Mouse (Mus musculus) spleen, embryonic (tissue): ENCODE data around the gene Aacs.

Source experiments
- CTCF ChIA-PET: fragments of 350-600 bp; sonication (Branson Sonifier 250); formaldehyde crosslinking; loops from one replicate; lab custom pipeline; 2022; lab: Charles Lee

Aacs gene

GRCm38 (mm10) chr5:125492379-125493092 lies 16.9 kb downstream of the Aacs start:
- CTCF ChIA-PET = no interaction called here

DNA sequence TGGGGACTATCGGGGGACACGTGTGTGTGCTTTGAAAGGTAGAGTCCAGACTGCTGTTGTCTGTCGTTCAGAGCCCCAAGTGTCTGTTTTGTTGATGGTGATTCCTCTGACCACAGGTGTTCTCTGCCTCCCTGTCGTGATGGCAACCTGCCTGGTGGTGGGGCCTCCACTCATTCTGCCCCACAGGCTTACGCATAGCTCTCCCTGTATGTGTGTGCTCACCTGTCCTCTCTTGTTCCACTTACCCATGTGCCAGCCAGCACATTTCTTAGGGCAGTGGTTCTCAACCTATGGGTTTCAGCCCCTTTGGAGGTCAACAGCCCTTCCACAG lies 17.4 kb downstream of the Aacs start:
- CTCF ChIA-PET = no interaction called here

- CTCF ChIA-PET = no interaction called here
Measured at GRCm38 (mm10) chr5:125495655-125496054, 20.0 kb downstream of the Aacs start.

- CTCF ChIA-PET = interaction anchor here (0.6 kb wide), 1 partner anchor 431 kb away, joined by 3 read pairs; no protein-coding TSS in a partner anchor
Measured at GRCm38 (mm10) chr5:125497821-125498600, 22.4 kb downstream of the Aacs start.

DNA sequence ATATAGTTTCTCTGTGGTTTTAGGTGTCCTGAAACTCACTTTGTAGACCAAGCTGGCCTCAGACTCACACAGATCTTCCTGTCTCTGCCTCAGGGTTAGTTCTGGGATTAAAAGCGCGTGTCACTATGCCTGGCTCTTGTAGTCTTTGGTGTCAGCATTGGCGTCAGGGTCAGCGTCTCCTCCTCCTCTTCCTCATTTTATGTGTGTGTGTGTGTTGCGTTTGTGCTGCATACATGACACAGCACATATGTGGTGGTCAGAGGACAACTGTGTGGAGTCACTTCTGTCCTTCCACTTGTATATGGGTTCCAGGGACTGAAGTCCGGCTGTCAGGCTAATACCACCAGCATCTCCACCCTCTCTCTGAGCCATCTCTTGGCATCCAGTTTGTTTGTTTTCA lies 25.9 kb downstream of the Aacs start:
- CTCF ChIA-PET = interaction anchor here (0.6 kb wide), 1 partner anchor 11 kb away, joined by 3 read pairs; no protein-coding TSS in a partner anchor

- CTCF ChIA-PET = no interaction called here
Measured at GRCm38 (mm10) chr5:125502186-125502585, 26.6 kb downstream of the Aacs start.

DNA sequence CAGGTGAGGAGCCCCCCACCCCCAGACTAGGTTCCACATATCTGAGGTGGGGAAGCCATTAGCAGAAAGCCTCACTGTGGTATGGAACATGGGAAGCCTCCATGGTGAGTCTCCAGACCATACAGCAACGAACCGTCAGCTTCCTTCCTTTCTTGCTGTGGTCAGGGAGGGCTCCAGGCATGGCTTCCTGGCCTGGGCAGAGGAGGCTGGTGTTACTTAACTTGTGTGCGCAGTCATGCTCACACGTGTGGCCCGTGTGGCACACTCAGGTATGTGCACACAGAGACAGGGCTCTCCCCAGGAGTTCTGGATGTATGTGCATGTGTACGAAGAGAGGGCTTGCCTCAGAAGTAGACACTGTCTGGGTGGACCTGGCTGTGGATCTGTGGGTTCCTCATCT lies 28.0 kb downstream of the Aacs start:
- CTCF ChIA-PET = no interaction called here

GRCm38 (mm10) chr5:125504692-125505091 lies 29.1 kb downstream of the Aacs start:
- CTCF ChIA-PET = no interaction called here

DNA sequence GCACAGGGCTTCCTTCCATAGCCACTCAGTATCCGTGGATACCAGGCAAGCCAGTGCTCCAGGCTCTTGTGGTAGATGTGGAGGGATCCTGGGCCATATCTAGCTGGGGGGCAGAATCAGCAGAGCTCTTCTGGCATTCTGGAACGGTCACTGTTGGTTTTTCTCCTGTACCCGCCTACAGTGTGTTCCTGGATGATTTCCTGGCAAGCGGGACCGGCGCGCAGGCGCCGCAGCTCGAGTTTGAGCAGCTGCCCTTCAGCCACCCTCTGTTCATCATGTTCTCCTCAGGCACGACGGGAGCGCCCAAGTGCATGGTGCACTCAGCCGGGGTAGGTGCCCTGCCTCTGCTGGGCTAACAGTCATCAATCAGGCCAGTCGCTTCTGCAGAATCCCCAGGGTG lies 30.4 kb downstream of the Aacs start:
- CTCF ChIA-PET = no interaction called here

- CTCF ChIA-PET = interaction anchor here (0.6 kb wide), 1 partner anchor 97 kb away, joined by 4 read pairs; no protein-coding TSS in a partner anchor
Measured at GRCm38 (mm10) chr5:125507582-125507981, 32.0 kb downstream of the Aacs start.

DNA sequence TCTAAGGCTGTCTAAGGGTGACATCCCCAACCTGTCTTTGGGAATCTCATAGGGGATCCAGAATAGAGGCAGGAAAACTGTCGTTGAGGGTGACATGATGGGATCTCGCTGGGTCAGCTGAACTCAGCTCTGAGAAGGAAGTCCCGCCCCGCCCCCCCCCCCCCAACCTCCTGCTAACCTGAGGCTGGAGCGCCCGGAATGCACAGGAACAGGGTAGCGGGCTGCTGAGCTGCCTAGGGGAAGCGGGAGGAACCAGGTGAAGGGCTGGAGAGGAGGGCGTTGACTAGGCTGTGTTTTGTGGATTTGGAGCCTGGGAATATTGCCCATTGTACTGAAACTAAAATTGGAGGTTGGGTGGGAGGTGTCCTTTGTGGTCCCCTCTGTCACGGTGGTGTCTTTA lies 32.4 kb downstream of the Aacs start:
- CTCF ChIA-PET = interaction anchor here (0.6 kb wide), 3 partner anchors 9 to 68 kb away, joined by 3 to 5 read pairs (median 5); no protein-coding TSS in a partner anchor

- CTCF ChIA-PET = interaction anchor here (0.9 kb wide), 2 partner anchors 11 to 24 kb away, joined by 3 read pairs; no protein-coding TSS in a partner anchor
Measured at GRCm38 (mm10) chr5:125509541-125509940, 33.9 kb downstream of the Aacs start.

DNA sequence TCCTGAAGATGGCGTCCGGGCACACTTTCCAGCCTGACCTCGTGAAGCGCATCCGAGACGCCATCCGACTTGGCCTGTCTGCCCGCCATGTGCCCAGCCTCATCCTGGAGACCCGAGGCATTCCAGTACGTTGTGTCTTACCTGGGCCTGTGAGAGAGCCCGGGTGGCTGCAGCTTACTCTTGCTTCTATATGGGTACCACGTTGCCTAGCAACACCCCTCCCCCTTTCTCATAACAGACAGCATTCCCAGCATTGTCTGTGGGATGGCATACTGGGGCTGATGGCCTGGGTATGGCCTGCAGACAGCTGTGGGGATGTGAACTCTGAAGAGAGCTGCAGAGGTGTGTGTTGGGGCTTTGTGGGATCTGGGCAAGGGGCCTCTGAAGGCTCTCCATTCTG lies 39.4 kb downstream of the Aacs start:
- CTCF ChIA-PET = no interaction called here

GRCm38 (mm10) chr5:125518640-125519039 lies 43.0 kb downstream of the Aacs start:
- CTCF ChIA-PET = no interaction called here

DNA sequence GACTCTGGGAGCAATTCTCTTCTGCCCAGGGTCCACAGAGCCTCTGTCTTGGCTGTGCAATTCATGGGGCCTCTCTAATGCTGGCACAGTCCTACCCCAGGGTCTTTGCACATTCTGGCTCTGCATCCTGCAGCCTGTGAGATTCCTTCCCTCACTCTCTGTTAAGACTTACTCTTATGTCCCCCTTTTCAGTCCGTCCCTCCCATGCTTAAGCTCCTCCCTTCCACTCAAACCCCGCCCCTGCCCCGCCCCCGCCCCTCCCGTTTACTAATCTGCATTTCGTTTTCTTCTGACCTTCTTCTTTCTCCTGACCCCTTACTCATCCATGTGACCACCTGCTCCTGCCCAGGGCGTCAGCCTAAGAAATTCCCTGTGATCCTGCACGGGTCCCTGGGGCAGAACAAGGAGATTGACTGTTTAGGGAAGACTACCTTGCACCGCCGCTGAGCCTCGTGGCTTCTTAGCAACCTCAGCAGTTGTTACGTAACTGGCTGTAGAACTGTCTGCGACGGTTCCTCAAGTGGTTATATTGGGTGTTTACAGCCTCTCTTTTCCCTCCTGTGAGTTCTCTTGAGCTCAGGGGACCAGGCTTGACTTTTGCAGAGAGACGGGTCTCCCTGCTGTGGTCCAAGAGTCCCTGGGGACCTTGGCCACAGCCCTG lies 45.4 kb downstream of the Aacs start:
- CTCF ChIA-PET = interaction anchor here (1.2 kb wide), 1 partner anchor 12 kb away, joined by 3 read pairs; no protein-coding TSS in a partner anchor

- CTCF ChIA-PET = no interaction called here
Measured at GRCm38 (mm10) chr5:125523361-125523760, 47.7 kb downstream of the Aacs start.

DNA sequence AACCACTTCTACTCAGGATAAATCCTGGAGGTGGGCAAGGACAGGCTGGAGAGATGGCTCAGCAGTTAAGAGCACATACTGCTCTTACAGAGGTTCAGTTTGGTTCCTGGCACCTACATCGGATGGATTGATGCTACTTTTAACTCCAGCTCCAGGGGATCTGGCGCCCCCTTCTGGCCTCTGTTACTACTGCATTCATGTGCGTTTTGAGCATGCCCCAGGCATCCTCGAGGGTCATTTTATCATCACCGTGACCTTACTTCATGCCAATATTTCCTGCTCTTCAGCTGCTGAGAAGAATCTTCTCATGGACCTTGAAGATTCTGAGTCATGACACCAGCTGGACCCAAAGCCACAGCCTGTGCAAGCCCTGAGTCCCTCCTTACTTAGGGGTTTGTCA lies 49.9 kb downstream of the Aacs start:
- CTCF ChIA-PET = no interaction called here

- CTCF ChIA-PET = no interaction called here
Measured at GRCm38 (mm10) chr5:125526464-125526863, 50.9 kb downstream of the Aacs start.

- CTCF ChIA-PET = interaction anchor here (0.6 kb wide), 1 partner anchor 21 kb away, joined by 8 read pairs; no protein-coding TSS in a partner anchor
Measured at GRCm38 (mm10) chr5:125529109-125529508, 53.5 kb downstream of the Aacs start.

GRCm38 (mm10) chr5:125531634-125532033 lies 56.0 kb downstream of the Aacs start, which contains the start of gene Tmem132b:
Gene Tmem132b, plus strand, starts transcription at chr5:125531774.
- CTCF ChIA-PET = no interaction called here

- CTCF ChIA-PET = no interaction called here
Measured at GRCm38 (mm10) chr5:125532191-125532544, 56.6 kb downstream of the Aacs start.
